Mouse (Mus musculus) stomach, embryonic 15.5 days (tissue): ENCODE results near the gene Gm20696. TPM values are rescaled to one million over a fixed set of nuclear protein-coding genes. Genes with fewer than 3 reads are reported as not detected.

Source experiments
- ATAC-seq: fragments of 200-750 bp; cut with Nextera tagmentation; 2 replicates; pipeline ENCODE4 v1.8.0; 2017; ENCODE audit warnings: low read depth, moderate number of reproducible peaks, moderate TSS enrichment; ENCODE audit not compliant: insufficient read depth, low FRiP score
- H3K27ac ChIP-seq: fragments of 300-500 bp; sonication (generic); 2 replicates; pipeline ENCODE4 v1.5.1; 2015; ENCODE audit warnings: mild to moderate bottlenecking, inconsistent platforms
- H3K27me3 ChIP-seq: fragments of 300-500 bp; sonication (generic); replicated peaks from 2 replicates; pipeline ENCODE4 v1.6.1; 2015; ENCODE audit warnings: inconsistent platforms
- H3K36me3 ChIP-seq: fragments of 300-500 bp; sonication (generic); 2 replicates; pipeline ENCODE4 v1.6.1; 2015; ENCODE audit warnings: inconsistent platforms
- H3K4me1 ChIP-seq: fragments of 300-500 bp; sonication (generic); 2 replicates; pipeline ENCODE4 v1.6.1; 2015; ENCODE audit warnings: inconsistent platforms
- H3K4me2 ChIP-seq: fragments of 300-500 bp; sonication (generic); 2 replicates; pipeline ENCODE4 v1.6.1; 2015; ENCODE audit warnings: mild to moderate bottlenecking, inconsistent platforms
- H3K4me3 ChIP-seq: fragments of 300-500 bp; sonication (generic); replicated peaks from 2 replicates; pipeline ENCODE4 v1.5.1; 2015; ENCODE audit warnings: inconsistent platforms
- H3K9ac ChIP-seq: fragments of 300-500 bp; sonication (generic); 2 replicates; pipeline ENCODE4 v1.6.1; 2015; ENCODE audit warnings: inconsistent platforms
- H3K9me3 ChIP-seq: fragments of 300-500 bp; sonication (generic); 2 replicates; pipeline ENCODE4 v1.6.1; 2016; ENCODE audit warnings: inconsistent platforms
- WGBS: fragments of 180-500 bp; shearing (Covaris S2); methylation state at CpG from one replicate; pipeline ENCODE4 v1.1.7; 2015; 5-methylcytosine and 5-hydroxymethylcytosine counted together
- polyA plus RNA-seq: library from polyadenylated mRNA; unstranded; fragments of >200 nt; fragmentation: Nextera tagmentation; extraction: Ambion mirVana; gene quantifications from 2 replicates; pipeline ENCODE4 v1.2.1, GENCODE M21; 2015

The Gm20696 gene
- polyA plus RNA-seq, 1 experiment from 2014 or later = 4.6 TPM

GRCm38 (mm10) chr6:99619964-99620363 is 46.6 kb downstream of the Gm20696 start:
- Histone ChIP-seq H3K4me2 (no peak overlapping the region), H3K4me3 (no peak overlapping the region), H3K4me1 (peaks cover 7% of the 10 kb centered on the region), H3K27ac (no peak overlapping the region), H3K36me3 (no peaks in the 10 kb centered on the region), H3K9me3 (no peaks in the 10 kb centered on the region), H3K9ac (no peak overlapping the region), H3K27me3 (no peaks in the 10 kb centered on the region)
- ATAC-seq = no peak
- 51% methylated on average over 8 of the region's 8 CpGs for WGBS

DNA sequence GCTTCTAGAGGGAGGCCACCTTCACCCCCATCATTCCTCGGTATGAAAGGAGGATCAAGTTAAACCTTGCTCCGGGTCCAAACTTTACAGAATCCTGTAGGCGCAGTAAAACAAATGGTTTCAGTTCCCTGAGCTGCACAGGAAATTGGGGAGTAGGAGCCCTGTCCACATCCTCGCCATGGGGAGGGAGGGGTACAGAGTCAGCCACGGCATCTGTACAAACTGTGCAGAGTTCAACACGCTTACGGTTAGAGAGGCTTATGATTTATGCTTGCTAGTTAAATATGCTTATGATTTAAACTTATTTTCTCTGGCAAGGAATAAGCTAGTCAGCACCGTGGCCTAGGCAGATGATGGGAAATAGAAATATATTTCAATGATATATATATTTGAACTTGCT is 47.1 kb downstream of the Gm20696 start:
- Histone ChIP-seq H3K4me3 (no peak overlapping the region), H3K36me3 (no peaks in the 10 kb centered on the region), H3K27ac (no peak overlapping the region), H3K4me2 (no peak overlapping the region), H3K9ac (no peak overlapping the region), H3K27me3 (no peaks in the 10 kb centered on the region), H3K9me3 (no peaks in the 10 kb centered on the region), H3K4me1 (peaks cover 7% of the 10 kb centered on the region)
- WGBS = 16% methylated on average over 8 of the region's 8 CpGs
- ATAC-seq = no peak

GRCm38 (mm10) chr6:99617867-99618266 is 48.7 kb downstream of the Gm20696 start:
- ATAC-seq = no peak
- Histone ChIP-seq H3K4me1 (peaks cover 7% of the 10 kb centered on the region), H3K27ac (no peak overlapping the region), H3K9me3 (no peaks in the 10 kb centered on the region), H3K36me3 (no peaks in the 10 kb centered on the region), H3K27me3 (no peaks in the 10 kb centered on the region), H3K9ac (no peak overlapping the region), H3K4me2 (no peak overlapping the region), H3K4me3 (no peak overlapping the region)
- WGBS = 70% methylated on average over 7 of the region's 7 CpGs

GRCm38 (mm10) chr6:99617415-99617814 is 49.2 kb downstream of the Gm20696 start:
- Histone ChIP-seq H3K36me3 (no peaks in the 10 kb centered on the region), H3K4me2 (no peak overlapping the region), H3K4me3 (no peak overlapping the region), H3K27ac (no peak overlapping the region), H3K4me1 (peaks cover 7% of the 10 kb centered on the region), H3K9me3 (no peaks in the 10 kb centered on the region), H3K9ac (no peak overlapping the region), H3K27me3 (no peaks in the 10 kb centered on the region)
- 80% methylated on average over 1 of the region's 1 CpGs for WGBS
- no peak for ATAC-seq

GRCm38 (mm10) chr6:99615272-99615751 is 51.3 kb downstream of the Gm20696 start:
- 42% methylated on average over 10 of the region's 10 CpGs for WGBS
- Histone ChIP-seq H3K9ac (no peak overlapping the region), H3K36me3 (no peaks in the 10 kb centered on the region), H3K27me3 (no peaks in the 10 kb centered on the region), H3K9me3 (no peaks in the 10 kb centered on the region), H3K4me2 (no peak overlapping the region), H3K27ac (no peak overlapping the region), H3K4me1 (peaks cover 15% of the 10 kb centered on the region), H3K4me3 (no peak overlapping the region)
- no peak for ATAC-seq

DNA sequence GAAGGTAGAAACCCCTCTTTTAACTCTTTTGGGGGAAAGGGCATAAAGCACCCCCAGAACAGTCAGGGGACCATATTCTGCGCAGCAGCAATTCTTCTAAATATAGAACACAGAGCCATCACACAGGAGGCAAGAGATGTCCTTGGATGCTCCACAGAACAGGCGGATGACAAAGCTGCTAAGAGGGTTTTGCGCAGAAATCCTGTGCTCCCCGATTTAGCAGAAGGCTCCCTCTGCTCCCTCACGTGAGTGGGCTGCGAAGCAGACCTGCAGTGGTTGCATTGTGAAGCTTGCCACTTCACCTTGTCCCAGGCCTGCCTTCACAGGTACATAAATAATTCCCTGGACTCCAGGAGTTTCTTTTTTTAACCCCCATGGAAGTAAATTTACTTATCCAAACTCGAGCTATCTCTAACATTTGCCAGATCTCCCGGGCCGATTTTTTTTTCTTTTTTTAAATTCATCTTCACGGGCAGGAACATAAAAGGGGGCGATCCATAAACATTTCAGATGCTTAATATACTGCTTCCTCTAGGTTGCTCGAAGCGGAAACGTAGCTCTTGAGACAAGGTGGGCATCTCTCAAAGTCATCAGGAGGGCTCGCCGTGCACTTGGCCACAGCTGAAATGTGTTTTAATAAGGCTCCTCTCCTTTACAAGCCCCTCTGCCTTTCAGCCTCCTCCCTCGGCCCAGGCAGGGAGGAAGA is 51.9 kb downstream of the Gm20696 start:
- H3K9ac ChIP-seq = no peak overlapping the region
- H3K36me3 ChIP-seq = no peaks in the 10 kb centered on the region
- H3K27me3 ChIP-seq = no peaks in the 10 kb centered on the region
- no peak overlapping the region for H3K4me2 ChIP-seq
- ATAC-seq = no peak
- no peak overlapping the region for H3K27ac ChIP-seq
- H3K4me1 ChIP-seq = peaks cover 15% of the 10 kb centered on the region
- no peaks in the 10 kb centered on the region for H3K9me3 ChIP-seq
- WGBS = 49% methylated on average over 17 of the region's 17 CpGs
- no peak overlapping the region for H3K4me3 ChIP-seq

- no peak for ATAC-seq
- H3K36me3 ChIP-seq = no peaks in the 10 kb centered on the region
- no peak overlapping the region for H3K4me2 ChIP-seq
- no peaks in the 10 kb centered on the region for H3K27me3 ChIP-seq
- H3K4me1 ChIP-seq = peaks cover 15% of the 10 kb centered on the region
- H3K4me3 ChIP-seq = no peak overlapping the region
- no peaks in the 10 kb centered on the region for H3K9me3 ChIP-seq
- no peak overlapping the region for H3K27ac ChIP-seq
- no peak overlapping the region for H3K9ac ChIP-seq
- WGBS = 51% methylated on average over 6 of the region's 6 CpGs
These were observed 54.7 kb downstream of the Gm20696 start for GRCm38 (mm10) chr6:99611866-99612265.

GRCm38 (mm10) chr6:99610454-99611427 is 55.9 kb downstream of the Gm20696 start:
- Histone ChIP-seq H3K4me1 (peaks cover 15% of the 10 kb centered on the region), H3K27me3 (no peaks in the 10 kb centered on the region), H3K9ac (no peak overlapping the region), H3K4me2 (no peak overlapping the region), H3K36me3 (no peaks in the 10 kb centered on the region), H3K27ac (no peak overlapping the region), H3K9me3 (no peaks in the 10 kb centered on the region), H3K4me3 (no peak overlapping the region)
- 35% methylated on average over 14 of the region's 14 CpGs for WGBS
- no peak for ATAC-seq

- Histone ChIP-seq H3K27me3 (no peaks in the 10 kb centered on the region), H3K9ac (no peak overlapping the region), H3K4me2 (no peak overlapping the region), H3K4me1 (peaks cover 8% of the 10 kb centered on the region; the same call in 1 of the 2 replicates), H3K36me3 (no peaks in the 10 kb centered on the region), H3K4me3 (no peak overlapping the region), H3K27ac (no peak overlapping the region), H3K9me3 (no peaks in the 10 kb centered on the region)
- no peak for ATAC-seq
- WGBS = 77% methylated on average over 7 of the region's 7 CpGs
These were observed 60.5 kb downstream of the Gm20696 start for GRCm38 (mm10) chr6:99606079-99606478.

DNA sequence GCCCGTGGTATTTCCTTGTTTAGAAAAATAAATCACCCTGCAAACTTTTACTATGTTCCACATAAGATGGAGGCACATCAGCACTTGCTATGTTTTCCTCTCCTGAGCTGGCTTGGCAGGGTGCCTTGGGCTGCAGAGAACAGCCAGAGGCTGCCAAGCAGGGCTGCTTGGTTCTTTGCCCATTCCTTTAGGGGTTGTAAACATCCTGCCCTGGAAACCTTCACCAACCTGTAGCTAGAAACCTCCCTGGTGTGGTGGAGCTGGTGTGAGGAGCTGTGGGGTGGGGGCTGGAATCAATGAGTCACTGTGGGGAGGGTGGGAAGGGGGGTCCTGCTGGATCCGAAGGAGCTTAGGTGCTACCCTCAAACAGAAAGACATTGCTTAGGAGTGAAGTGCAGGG is 61.8 kb downstream of the Gm20696 start:
- 0 out of 2 replicates have a peak, but pooled peaks cover under 1% of the 10 kb centered on the region for H3K4me1 ChIP-seq
- H3K27me3 ChIP-seq = no peaks in the 10 kb centered on the region
- H3K27ac ChIP-seq = no peak overlapping the region
- no peak overlapping the region for H3K9ac ChIP-seq
- 42% methylated on average over 2 of the region's 2 CpGs for WGBS
- H3K4me2 ChIP-seq = no peak overlapping the region
- no peaks in the 10 kb centered on the region for H3K36me3 ChIP-seq
- ATAC-seq = peak; percentile 50; the same call in 1 of the 2 replicates
- no peak overlapping the region for H3K4me3 ChIP-seq
- no peaks in the 10 kb centered on the region for H3K9me3 ChIP-seq

- Histone ChIP-seq H3K4me2 (no peak overlapping the region), H3K9me3 (no peaks in the 10 kb centered on the region), H3K4me1 (0 out of 2 replicates have a peak, but pooled peaks cover 6% of the 10 kb centered on the region), H3K4me3 (no peak overlapping the region), H3K27ac (no peak overlapping the region), H3K36me3 (no peaks in the 10 kb centered on the region), H3K27me3 (no peaks in the 10 kb centered on the region), H3K9ac (no peak overlapping the region)
- no peak for ATAC-seq
- 86% methylated on average over 7 of the region's 7 CpGs for WGBS
These were observed 64.2 kb downstream of the Gm20696 start for GRCm38 (mm10) chr6:99602434-99602833.

DNA sequence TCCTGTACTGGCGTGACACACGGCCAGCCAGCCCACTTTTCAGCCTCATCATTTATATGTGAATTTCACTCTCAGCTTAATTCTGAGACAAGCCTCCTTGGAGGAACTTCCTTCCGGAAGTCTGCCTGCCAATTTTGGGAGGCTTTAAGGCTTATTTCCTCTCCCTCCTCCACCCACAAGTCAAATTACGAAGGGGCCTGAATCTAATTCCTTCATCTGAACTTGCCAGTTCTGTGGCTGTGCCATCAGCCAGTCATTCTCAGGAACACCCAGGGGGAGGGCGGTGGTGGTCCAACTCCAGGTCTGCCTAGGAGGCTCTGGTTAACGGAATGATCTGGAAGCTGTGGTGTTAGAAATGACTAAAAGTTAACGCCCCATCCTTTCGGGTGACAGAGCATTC is 65.7 kb downstream of the Gm20696 start:
- ATAC-seq = no peak

More for the DNA sequence above, 65.7 kb downstream of the Gm20696 start:
- Histone ChIP-seq H3K9me3 (no peaks in the 10 kb centered on the region), H3K4me1 (0 out of 2 replicates have a peak, but pooled peaks cover 6% of the 10 kb centered on the region), H3K27me3 (no peaks in the 10 kb centered on the region), H3K9ac (no peak overlapping the region), H3K27ac (no peak overlapping the region), H3K36me3 (no peaks in the 10 kb centered on the region), H3K4me2 (no peak overlapping the region), H3K4me3 (no peak overlapping the region)
- WGBS = 58% methylated on average over 8 of the region's 8 CpGs
